Mouse (Mus musculus): ENCODE measurements around the gene Dync1i2. TPM values are rescaled to one million over a fixed set of nuclear protein-coding genes. Genes with fewer than 3 reads are reported as not detected.
A peak's percentile ranks its signal among the peaks of the same experiment; 100 is the strongest.

The Dync1i2 gene
- polyA plus RNA-seq, 1 experiment = 130 TPM

DNA sequence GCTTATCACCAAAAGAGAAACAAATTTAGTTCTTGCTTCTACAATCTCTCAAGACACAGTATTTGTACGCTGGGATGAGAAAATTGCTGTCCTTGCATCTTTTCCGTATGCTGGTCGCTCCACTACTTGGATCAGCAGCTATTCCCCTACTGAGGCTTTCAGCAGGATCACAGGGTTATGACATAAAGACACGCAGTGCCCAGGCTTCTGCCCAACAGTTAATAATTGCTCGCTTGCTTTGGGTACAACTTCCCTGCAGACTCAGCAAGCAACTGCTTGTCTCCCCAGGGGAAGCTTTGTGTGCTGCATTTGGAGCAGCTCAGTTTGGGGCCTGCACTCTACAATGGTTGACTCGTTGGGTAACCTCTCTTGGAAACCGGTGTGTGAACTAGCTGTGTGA lies 64.2 kb downstream of the Dync1i2 start:
- Histone ChIP-seq H3K4me3 (replicated peaks; ENCODE audit: insufficient read depth, low read depth, low read length) (no peak overlapping the region), H3K27ac (ENCODE audit: insufficient read depth, low read length) (no peak overlapping the region), H3K27me3 (ENCODE audit: control insufficient read depth, insufficient read depth, low read length) (no peaks in the 10 kb centered on the region), H3K4me1 (ENCODE audit: control insufficient read depth, insufficient read depth, low read length) (peaks cover 5% of the 10 kb centered on the region)
- peak in 1 of 2 experiments; percentile 27 for DNase-seq
- WGBS = 32% methylated on average over 7 of the region's 7 CpGs
- TF ChIP-seq CTCF (IDR thresholded peaks at IDR 0.05; ENCODE audit: borderline replicate concordance, insufficient read depth, low read depth, low read length) (no peak), POLR2A (IDR thresholded peaks at IDR 0.05; ENCODE audit: borderline replicate concordance, insufficient read depth, low read length) (no peak)

DNA sequence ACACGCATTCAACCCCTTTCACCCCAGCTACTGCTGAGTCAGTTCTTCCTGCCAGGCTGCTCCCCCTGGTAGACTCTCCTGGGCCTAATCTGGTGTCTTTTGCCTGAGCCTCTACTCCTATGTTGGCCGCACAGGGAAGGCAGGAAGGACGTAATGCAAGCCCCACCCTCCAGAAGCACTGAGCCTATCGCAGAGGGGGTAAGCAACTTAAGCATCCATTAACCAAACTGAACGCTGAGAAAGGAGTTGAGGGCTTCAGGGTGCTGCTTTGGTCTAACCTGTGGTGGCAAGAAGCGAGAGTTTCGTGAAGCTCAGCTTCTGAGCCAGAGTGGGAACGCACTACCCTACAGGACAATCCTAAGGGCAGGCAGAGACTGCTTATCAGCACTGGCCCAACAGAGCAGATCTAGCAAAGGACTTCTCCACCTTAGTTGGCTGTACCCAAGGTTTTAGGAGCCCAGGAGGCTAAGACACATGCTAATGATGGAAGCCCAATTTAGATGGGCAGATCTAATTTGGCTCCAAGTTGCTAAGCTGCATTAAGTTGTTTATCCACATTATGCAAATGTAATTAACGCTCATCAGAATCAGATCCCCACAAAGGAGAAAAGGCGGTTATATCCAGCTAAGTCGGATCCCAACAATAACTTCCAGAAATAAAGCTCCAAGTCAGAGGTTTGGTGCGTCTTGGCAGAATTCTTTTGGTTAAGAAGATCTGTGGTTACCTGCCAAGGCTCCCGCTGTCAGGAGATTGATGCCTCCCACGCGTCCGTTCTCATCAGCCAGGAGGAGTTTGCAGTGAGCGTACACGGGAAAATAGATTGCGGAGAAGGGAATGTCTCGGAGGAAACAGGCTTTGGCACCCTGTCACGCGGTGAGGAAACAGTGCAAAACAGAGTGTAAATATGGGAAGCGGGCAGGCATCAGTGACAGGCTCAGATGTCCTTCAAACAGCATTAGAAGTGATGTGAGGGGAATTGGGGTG lies 67.6 kb downstream of the Dync1i2 start:
- whole genome bisulfite sequencing = 33% methylated on average over 23 of the region's 23 CpGs
- no peak overlapping the region for H3K4me3 ChIP-seq (replicated peaks; ENCODE audit: insufficient read depth, low read depth, low read length)
- no peak overlapping the region for H3K27ac ChIP-seq (ENCODE audit: insufficient read depth, low read length)
- TF ChIP-seq POLR2A (IDR thresholded peaks at IDR 0.05; ENCODE audit: borderline replicate concordance, insufficient read depth, low read length) (no peak), CTCF (IDR thresholded peaks at IDR 0.05; ENCODE audit: borderline replicate concordance, insufficient read depth, low read depth, low read length) (no peak)
- peak; percentile 77 to 86 for DNase-seq
- no peaks in the 10 kb centered on the region for H3K27me3 ChIP-seq (ENCODE audit: control insufficient read depth, insufficient read depth, low read length)
- peaks cover 5% of the 10 kb centered on the region for H3K4me1 ChIP-seq (ENCODE audit: control insufficient read depth, insufficient read depth, low read length)

DNA sequence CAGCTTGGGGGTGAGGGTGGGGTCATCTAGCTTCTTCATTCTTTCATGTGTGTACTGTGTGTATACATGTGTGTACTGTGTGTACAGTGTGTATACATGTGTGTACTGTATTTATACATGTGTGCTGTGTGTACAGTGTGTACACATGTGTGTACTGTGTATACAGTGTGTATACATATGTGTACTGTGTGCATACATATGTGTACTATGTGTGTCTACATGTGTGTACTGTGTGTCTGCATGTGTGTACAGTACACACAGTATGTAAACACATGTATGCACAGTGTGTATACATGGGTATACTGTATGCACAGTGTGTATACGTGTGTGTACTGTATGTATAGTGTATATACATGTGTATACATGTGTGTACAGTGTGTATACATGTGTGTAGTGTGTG lies 70.5 kb downstream of the Dync1i2 start:
- H3K27me3 ChIP-seq (ENCODE audit: control insufficient read depth, insufficient read depth, low read length) = no peaks in the 10 kb centered on the region
- H3K4me3 ChIP-seq (replicated peaks; ENCODE audit: insufficient read depth, low read depth, low read length) = no peak overlapping the region
- TF ChIP-seq POLR2A (IDR thresholded peaks at IDR 0.05; ENCODE audit: borderline replicate concordance, insufficient read depth, low read length) = no peak
- no peak for TF ChIP-seq CTCF (IDR thresholded peaks at IDR 0.05; ENCODE audit: borderline replicate concordance, insufficient read depth, low read depth, low read length)
- no peak for DNase-seq
- H3K4me1 ChIP-seq (ENCODE audit: control insufficient read depth, insufficient read depth, low read length) = peaks cover 5% of the 10 kb centered on the region
- no peak overlapping the region for H3K27ac ChIP-seq (ENCODE audit: insufficient read depth, low read length)
- WGBS = 85% methylated on average over 1 of the region's 1 CpGs

DNA sequence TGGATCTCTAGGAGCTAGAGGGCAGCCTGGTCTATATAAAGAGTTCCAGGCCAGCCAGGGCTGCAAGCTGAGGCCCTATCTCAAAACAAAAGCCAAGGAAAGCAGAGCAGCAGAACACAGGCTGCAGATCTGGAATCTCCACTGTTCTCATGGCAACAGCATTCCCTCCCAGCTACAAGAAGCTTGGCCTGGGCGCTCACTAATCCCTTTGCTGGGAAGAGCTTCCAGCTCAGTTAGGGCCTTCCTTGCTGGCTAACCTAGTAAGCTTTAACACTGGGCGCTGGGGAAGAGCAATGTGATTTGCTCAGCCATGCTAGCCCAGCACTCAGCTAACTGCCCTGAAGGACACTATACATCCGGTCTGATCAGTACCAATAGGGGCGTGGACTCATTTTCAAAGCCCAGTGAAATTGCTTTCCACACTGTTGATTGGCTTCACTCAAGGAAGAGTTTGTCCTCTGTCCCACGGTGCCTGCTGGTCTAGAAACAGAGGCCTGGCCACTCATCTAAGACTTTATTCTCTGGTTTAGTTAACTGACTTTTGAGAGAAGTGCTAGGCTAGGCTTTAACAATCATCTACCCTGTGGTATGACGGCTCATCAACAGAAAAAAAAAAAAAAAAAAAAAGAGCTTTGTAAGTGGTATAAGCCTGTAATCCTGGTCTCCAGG lies 78.7 kb downstream of the Dync1i2 start:
- Histone ChIP-seq H3K4me1 (ENCODE audit: control insufficient read depth, insufficient read depth, low read length) (peaks cover 5% of the 10 kb centered on the region; the same call in 1 of the 2 replicates), H3K27me3 (ENCODE audit: control insufficient read depth, insufficient read depth, low read length) (no peaks in the 10 kb centered on the region), H3K27ac (ENCODE audit: insufficient read depth, low read length) (peak overlapping the region; percentile 46; the same call in 1 of the 2 replicates), H3K4me3 (replicated peaks; ENCODE audit: insufficient read depth, low read depth, low read length) (no peak overlapping the region)
- 40% methylated on average over 6 of the region's 6 CpGs for WGBS
- peak in 1 of 2 experiments; percentile 33 for DNase-seq
- no peak for TF ChIP-seq CTCF (IDR thresholded peaks at IDR 0.05; ENCODE audit: borderline replicate concordance, insufficient read depth, low read depth, low read length)

DNA sequence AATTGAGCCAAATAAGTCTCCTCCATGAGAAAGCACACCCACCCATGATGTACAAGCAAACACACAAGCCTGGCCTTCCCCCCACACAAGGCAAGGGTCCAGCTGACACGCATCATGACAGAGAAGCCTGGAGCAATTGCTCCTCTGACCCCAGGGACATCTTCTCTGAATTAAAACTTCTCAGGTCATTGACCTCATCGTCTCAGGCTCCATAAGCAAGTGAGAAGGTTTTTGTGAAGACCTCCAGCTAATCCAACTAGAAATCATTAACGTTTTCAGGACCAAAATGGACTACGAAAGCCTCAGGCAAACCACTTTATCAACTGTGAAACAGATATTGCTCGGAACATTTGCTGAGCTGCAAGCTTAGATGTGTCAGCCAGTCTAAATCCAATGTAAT lies 80.1 kb downstream of the Dync1i2 start:
- TF ChIP-seq POLR2A (IDR thresholded peaks at IDR 0.05; ENCODE audit: borderline replicate concordance, insufficient read depth, low read length) (no peak), CTCF (IDR thresholded peaks at IDR 0.05; ENCODE audit: borderline replicate concordance, insufficient read depth, low read depth, low read length) (no peak)
- 74% methylated on average over 5 of the region's 5 CpGs for WGBS

DNA sequence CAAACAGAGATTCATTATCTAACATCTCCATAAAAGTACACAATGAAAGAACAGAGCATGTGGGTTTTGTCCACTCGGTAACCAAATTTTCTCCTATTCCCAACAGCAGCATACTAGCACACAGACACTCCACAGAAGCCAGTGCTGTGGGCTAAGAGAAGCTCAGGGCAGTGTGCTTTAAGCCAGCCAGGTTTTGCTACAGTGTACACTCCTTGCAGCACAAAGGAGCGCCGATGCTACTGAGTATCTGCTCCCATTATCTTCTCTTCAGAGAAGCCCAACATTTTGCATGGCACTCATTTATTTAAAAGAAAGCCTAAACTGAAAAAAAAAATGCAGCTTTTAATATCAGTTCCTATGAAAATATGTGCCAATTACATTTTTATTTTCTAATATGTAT lies 82.5 kb downstream of the Dync1i2 start:
- Histone ChIP-seq H3K27me3 (ENCODE audit: control insufficient read depth, insufficient read depth, low read length) (no peaks in the 10 kb centered on the region), H3K4me3 (replicated peaks; ENCODE audit: insufficient read depth, low read depth, low read length) (no peak overlapping the region), H3K27ac (ENCODE audit: insufficient read depth, low read length) (no peak overlapping the region), H3K4me1 (ENCODE audit: control insufficient read depth, insufficient read depth, low read length) (peaks cover 5% of the 10 kb centered on the region; the same call in 1 of the 2 replicates)
- TF ChIP-seq POLR2A (IDR thresholded peaks at IDR 0.05; ENCODE audit: borderline replicate concordance, insufficient read depth, low read length) = no peak
- TF ChIP-seq CTCF (IDR thresholded peaks at IDR 0.05; ENCODE audit: borderline replicate concordance, insufficient read depth, low read depth, low read length) = no peak
- DNase-seq = no peak
- 81% methylated on average over 3 of the region's 3 CpGs for WGBS

More for the DNA sequence above, 80.1 kb downstream of the Dync1i2 start:
- Histone ChIP-seq H3K4me3 (replicated peaks; ENCODE audit: insufficient read depth, low read depth, low read length) (no peak overlapping the region), H3K4me1 (ENCODE audit: control insufficient read depth, insufficient read depth, low read length) (peaks cover 5% of the 10 kb centered on the region; the same call in 1 of the 2 replicates), H3K27ac (ENCODE audit: insufficient read depth, low read length) (no peak overlapping the region), H3K27me3 (ENCODE audit: control insufficient read depth, insufficient read depth, low read length) (no peaks in the 10 kb centered on the region)
- no peak for DNase-seq

DNA sequence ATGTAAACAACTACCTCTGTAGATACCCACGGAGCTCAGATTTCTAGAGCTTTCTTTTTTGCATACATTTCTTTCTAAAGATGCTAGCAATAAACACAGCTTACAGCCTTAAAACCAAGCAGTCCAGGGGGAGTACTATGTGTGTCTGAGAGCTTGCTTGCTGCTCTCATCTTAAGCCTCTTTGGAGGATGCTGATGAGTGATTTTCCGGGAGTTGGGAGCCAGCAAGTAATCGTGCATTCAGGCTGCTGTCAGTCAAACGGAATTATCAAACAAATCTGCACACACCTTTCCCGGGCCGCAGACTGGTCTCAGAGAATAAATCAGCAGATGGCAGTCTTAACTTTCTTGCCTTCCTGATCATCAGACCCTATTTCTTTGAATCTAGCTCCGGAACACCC lies 83.0 kb downstream of the Dync1i2 start:
- no peak overlapping the region for H3K27ac ChIP-seq (ENCODE audit: insufficient read depth, low read length)
- no peak overlapping the region for H3K4me3 ChIP-seq (replicated peaks; ENCODE audit: insufficient read depth, low read depth, low read length)
- 38% methylated on average over 7 of the region's 7 CpGs for WGBS

More for the DNA sequence above, 83.0 kb downstream of the Dync1i2 start:
- Histone ChIP-seq H3K27me3 (ENCODE audit: control insufficient read depth, insufficient read depth, low read length) (no peaks in the 10 kb centered on the region), H3K4me1 (ENCODE audit: control insufficient read depth, insufficient read depth, low read length) (peaks cover 5% of the 10 kb centered on the region; the same call in 1 of the 2 replicates)
- DNase-seq = no peak
- TF ChIP-seq CTCF (IDR thresholded peaks at IDR 0.05; ENCODE audit: borderline replicate concordance, insufficient read depth, low read depth, low read length) = no peak
- TF ChIP-seq POLR2A (IDR thresholded peaks at IDR 0.05; ENCODE audit: borderline replicate concordance, insufficient read depth, low read length) = no peak
